Mouse (Mus musculus) G1E (cell line): ENCODE results near the gene Ccndbp1. TPM values are rescaled to one million over a fixed set of nuclear protein-coding genes. Genes with fewer than 3 reads are reported as not detected.
"Not testable (repeated sequence)": the region's sequence is repeated elsewhere in the genome, so short reads cannot be mapped to it uniquely, and the experiment has no call there.

Source experiments
- ATAC-seq: 2 replicates; pipeline ENCODE4 v1.8.0; 2016; ENCODE audit warnings: mild to moderate bottlenecking; ENCODE audit not compliant: insufficient number of reproducible peaks, poor library complexity, low FRiP score, severe bottlenecking; ENCODE audit errors: extremely low read depth
- DNase-seq: peaks from one replicate; pipeline ENCODE4 v3.0.0; 2012; ENCODE audit warnings: low spot score
- H3K27me3 ChIP-seq: 2 replicates; pipeline ENCODE4 v1.6.1; 2012; ENCODE audit warnings: mild to moderate bottlenecking, low read length, inconsistent platforms; ENCODE audit not compliant: insufficient read depth
- H3K36me3 ChIP-seq: replicated peaks from 2 replicates; pipeline ENCODE3; 2012; ENCODE audit warnings: mild to moderate bottlenecking, inconsistent platforms
- H3K4me1 ChIP-seq: 2 replicates; pipeline ENCODE4 v1.6.1; 2012; ENCODE audit warnings: low read depth, low read length, inconsistent platforms, mixed read lengths; ENCODE audit not compliant: insufficient read depth
- H3K4me3 ChIP-seq: 2 replicates; pipeline ENCODE4 v1.5.1; 2012; ENCODE audit warnings: low read depth, mild to moderate bottlenecking, inconsistent platforms, low read length, moderate library complexity, mixed read lengths
- H3K9me3 ChIP-seq: replicated peaks from 2 replicates; pipeline ENCODE4 v1.6.1; 2012; ENCODE audit warnings: inconsistent platforms
- CTCF ChIP-seq: IDR thresholded peaks from 2 replicates; pipeline ENCODE4 v1.5.1; 2012; ENCODE audit warnings: low read depth, low read length, inconsistent platforms, mixed read lengths
- GATA1 ChIP-seq: IDR thresholded peaks from 2 replicates; pipeline ENCODE4 v1.6.1; 2012; ENCODE audit warnings: borderline replicate concordance, low read length, inconsistent platforms, mixed read lengths
- GATA2 ChIP-seq: IDR thresholded peaks from 2 replicates; pipeline ENCODE4 v1.6.1; 2012; ENCODE audit warnings: low read depth, low read length, inconsistent platforms, borderline replicate concordance
- POLR2AphosphoS5 ChIP-seq: IDR thresholded peaks from 2 replicates; pipeline ENCODE4 v1.6.1; 2012; ENCODE audit warnings: low read depth, low read length, inconsistent platforms; ENCODE audit not compliant: insufficient replicate concordance
- TAL1 ChIP-seq: conservative IDR thresholded peaks from 2 replicates; pipeline ENCODE4 v1.6.1; 2012; ENCODE audit warnings: low read depth, low read length, inconsistent platforms, mixed read lengths
- polyA plus RNA-seq: library from polyadenylated mRNA; stranded (reverse); fragments of >175 nt; gene quantifications from 2 replicates; pipeline ENCODE4 v1.2.3, GENCODE M21; 2012
- total RNA-seq, 2 experiments: library from RNA; stranded (forward) in 1 of 2; stranded (reverse) in 1 of 2; fragments of 200-1000 nt in 1 of 2; fragments of >200 nt in 1 of 2; fragmentation: Nextera tagmentation in 1 of 2; gene quantifications; 2 replicates each; pipeline ENCODE4 v1.2.3; 2014 to 2017

The Ccndbp1 gene
- total and polyA plus RNA-seq, 3 experiments = 14.7 to 66.2 (median 55.4) TPM

GRCm38 (mm10) chr2:121036733-121037341 lies 28.6 kb downstream of the Ccndbp1 start, which contains the start of gene Epb42:
Epb42 (minus strand) TSS chr2:121037072.
- H3K4me3 ChIP-seq = peak within 1 kb of the TSS; percentile 48; the same call in 1 of the 2 replicates
- peak; percentile 66 for DNase-seq
- peak; percentile 88 for ATAC-seq

GRCm38 (mm10) chr2:121038851-121039250 lies 30.6 kb downstream of the Ccndbp1 start:
- not testable (repeated sequence) for H3K27me3 ChIP-seq, DNase-seq, H3K9me3 ChIP-seq, H3K4me3 ChIP-seq, H3K36me3 ChIP-seq, ATAC-seq
- peaks cover 30% of the 10 kb centered on the region for H3K4me1 ChIP-seq

More at GRCm38 (mm10) chr2:121036733-121037341, 28.6 kb downstream of the Ccndbp1 start, which contains the start of gene Epb42:
- TF ChIP-seq CTCF = no peak
- TF ChIP-seq TAL1 = peak; percentile 87
- TF ChIP-seq GATA1 = no peak
- H3K27me3 ChIP-seq = no peaks in the 10 kb centered on the region
- no peaks in the 10 kb centered on the region for H3K9me3 ChIP-seq
- peaks cover 43% of the 10 kb centered on the region for H3K4me1 ChIP-seq
- peaks cover 3% of the 10 kb centered on the region for H3K36me3 ChIP-seq

GRCm38 (mm10) chr2:121039382-121039781 lies 31.2 kb downstream of the Ccndbp1 start:
- TF ChIP-seq CTCF (no peak), TAL1 (no peak), POLR2AphosphoS5 (no peak), GATA1 (no peak), GATA2 (no peak)
- no peaks in the 10 kb centered on the region for H3K9me3 ChIP-seq
- peaks cover 3% of the 10 kb centered on the region for H3K27me3 ChIP-seq
- DNase-seq (no peak), ATAC-seq (no peak)
- no peak overlapping the region for H3K4me3 ChIP-seq
- H3K36me3 ChIP-seq = peaks cover under 1% of the 10 kb centered on the region
- H3K4me1 ChIP-seq = peaks cover 29% of the 10 kb centered on the region

- no peak for ATAC-seq
- DNase-seq = no peak
- Histone ChIP-seq H3K4me1 (peaks cover 16% of the 10 kb centered on the region), H3K4me3 (no peak overlapping the region), H3K36me3 (no peaks in the 10 kb centered on the region), H3K9me3 (no peaks in the 10 kb centered on the region), H3K27me3 (peaks cover 17% of the 10 kb centered on the region)
- TF ChIP-seq GATA2 = no peak
- TF ChIP-seq CTCF = no peak
- no peak for TF ChIP-seq GATA1
- TF ChIP-seq POLR2AphosphoS5 = no peak
- TF ChIP-seq TAL1 = no peak
These were observed 32.9 kb downstream of the Ccndbp1 start for GRCm38 (mm10) chr2:121041098-121041497.

GRCm38 (mm10) chr2:121045653-121046052 lies 37.5 kb downstream of the Ccndbp1 start:
- Histone ChIP-seq H3K9me3 (no peaks in the 10 kb centered on the region), H3K4me1 (no peaks in the 10 kb centered on the region), H3K4me3 (no peak overlapping the region), H3K27me3 (peaks cover 39% of the 10 kb centered on the region), H3K36me3 (no peaks in the 10 kb centered on the region)
- TF ChIP-seq TAL1 (no peak), POLR2AphosphoS5 (no peak), GATA1 (no peak), CTCF (no peak), GATA2 (no peak)
- DNase-seq (no peak), ATAC-seq (no peak)

- DNase-seq (no peak), ATAC-seq (no peak)
- Histone ChIP-seq H3K4me1 (peaks cover 22% of the 10 kb centered on the region), H3K9me3 (no peaks in the 10 kb centered on the region), H3K27me3 (peaks cover 27% of the 10 kb centered on the region), H3K4me3 (no peak overlapping the region), H3K36me3 (no peaks in the 10 kb centered on the region)
- TF ChIP-seq CTCF (no peak), TAL1 (no peak), GATA2 (no peak), POLR2AphosphoS5 (no peak), GATA1 (no peak)
These were observed 44.0 kb downstream of the Ccndbp1 start for GRCm38 (mm10) chr2:121052176-121052575.

GRCm38 (mm10) chr2:121054060-121054459 lies 45.9 kb downstream of the Ccndbp1 start:
- H3K9me3 ChIP-seq = no peaks in the 10 kb centered on the region
- H3K27me3 ChIP-seq = peaks cover 19% of the 10 kb centered on the region
- ATAC-seq (no peak), DNase-seq (no peak)
- TF ChIP-seq TAL1 = no peak
- no peak overlapping the region for H3K4me3 ChIP-seq
- no peaks in the 10 kb centered on the region for H3K36me3 ChIP-seq
- peaks cover 37% of the 10 kb centered on the region for H3K4me1 ChIP-seq
